Comparison of ENCODE assay signal across 19 mouse cellular contexts in the genomic region with DNA sequence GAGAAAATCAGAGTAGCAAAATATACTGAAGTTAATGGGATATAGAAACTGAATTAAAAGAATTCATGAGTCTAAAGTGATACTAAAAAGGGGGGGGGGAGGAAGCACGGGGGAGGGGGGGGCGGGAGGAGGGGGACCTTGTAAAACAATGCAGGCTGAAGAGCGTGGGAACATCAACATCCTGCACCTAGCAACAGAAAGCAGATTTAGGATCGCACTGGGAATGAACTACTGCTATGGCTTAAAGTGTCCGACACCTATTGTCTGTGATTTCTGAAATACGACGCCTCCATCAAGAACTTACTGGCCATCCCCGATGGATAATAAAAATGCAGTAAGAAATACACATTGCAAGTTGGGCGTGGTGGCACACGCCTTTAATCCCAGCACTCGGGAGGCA. TPM values are rescaled to one million over a fixed set of nuclear protein-coding genes. Genes with fewer than 3 reads are reported as not detected.
DNase-seq lines count a peak whose midpoint lies in the region; ATAC-seq and TF ChIP-seq lines count a peak whose summit lies in the region.
"Had no signal": no experiment of that assay in that cellular context is flagged by ENCODE, and none has a peak within 500 bp of the region (broad histone marks: within the 10 kb centered on the region; RNA-seq: fewer than 3 reads in every experiment).

No protein-coding gene starts in this region.

- H3K9me3 ChIP-seq in lung, embryonic 16.5 days (ENCODE audit: control insufficient read depth, low read length) = no peaks in the 10 kb centered on the region
- H3K9me3 ChIP-seq: embryonic facial prominence, embryonic 10.5 days; embryonic facial prominence, embryonic 12.5 days; forebrain, embryonic 13.5 days; forebrain, embryonic 15.5 days had no signal

- no peaks in the 10 kb centered on the region for H3K36me3 ChIP-seq in heart, adult 2 months (ENCODE audit: control insufficient read depth, insufficient read depth, low read length)
- no peaks in the 10 kb centered on the region for H3K36me3 ChIP-seq in lung, embryonic 16.5 days (ENCODE audit: control insufficient read depth, insufficient read depth, low read length)
- H3K36me3 ChIP-seq: embryonic facial prominence, embryonic 10.5 days; embryonic facial prominence, embryonic 12.5 days; forebrain, embryonic 15.5 days had no signal

- intact Hi-C loops in heart, adult 2 months (cut with DNase I) = no loop called here
- intact Hi-C loops in heart, postnatal 25 days (cut with DNase I) = no loop called here

- no peak for TF ChIP-seq POLR2A in heart, adult 2 months (IDR thresholded peaks at IDR 0.05; ENCODE audit: insufficient read depth, low read depth, low read length)

- DNase-seq in heart, adult 2 months = no peak
- DNase-seq in heart, postnatal 25 days (ENCODE audit: low spot score) = no peak
- DNase-seq in lung, adult 18-20 months = no peak
- peak; percentile 42 for DNase-seq in lung, postnatal 36 days
- DNase-seq in lung, postnatal 10 days = no peak
- DNase-seq in urinary bladder, postnatal 25 days (ENCODE audit: low spot score) = no peak
- DNase-seq: adrenal gland, adult 2 months; adrenal gland, postnatal 10 days; adrenal gland, postnatal 25 days; cerebellum, adult 11-12 months; cerebellum, adult 2 months; cerebellum, adult 9-10 months; cerebellum, postnatal 10 days; cerebellum, postnatal 25 days had no signal

- no peak overlapping the region for H3K4me2 ChIP-seq in lung, embryonic 16.5 days (ENCODE audit: low read depth, low read length)
- H3K4me2 ChIP-seq: embryonic facial prominence, embryonic 12.5 days; forebrain, embryonic 13.5 days; forebrain, embryonic 15.5 days had no signal

- peak overlapping the region; percentile 65 for H3K27ac ChIP-seq in heart, adult 2 months
- H3K27ac ChIP-seq in lung, embryonic 16.5 days (ENCODE audit: low read length) = no peak overlapping the region
- H3K27ac ChIP-seq: embryonic facial prominence, embryonic 10.5 days; embryonic facial prominence, embryonic 12.5 days; forebrain, embryonic 13.5 days; forebrain, embryonic 15.5 days had no signal

- H3K9ac ChIP-seq in heart, adult 2 months (ENCODE audit: low read depth, low read length) = no peak overlapping the region
- no peak overlapping the region for H3K9ac ChIP-seq in lung, embryonic 16.5 days (ENCODE audit: low read length)
- H3K9ac ChIP-seq: embryonic facial prominence, embryonic 12.5 days; forebrain, embryonic 13.5 days; forebrain, embryonic 15.5 days had no signal

- TF ChIP-seq EP300 in heart, adult 2 months (IDR thresholded peaks at IDR 0.05; ENCODE audit: insufficient read depth, low read depth, low read length) = no peak

- ATAC-seq in lung, embryonic 16.5 days (ENCODE audit: low read depth) = 0 out of 2 replicates have a peak, but pooled peaks have one; percentile 39
- ATAC-seq: forebrain, embryonic 13.5 days; forebrain, embryonic 15.5 days had no signal

- 54% methylated on average over 11 of the region's 11 CpGs for WGBS in heart, adult 2 months
- WGBS in lung, embryonic 16.5 days = 71% methylated on average over 11 of the region's 11 CpGs

- H3K27me3 ChIP-seq in heart, adult 2 months (ENCODE audit: control insufficient read depth, insufficient read depth, low read length) = no peaks in the 10 kb centered on the region
- no peaks in the 10 kb centered on the region for H3K27me3 ChIP-seq in lung, embryonic 16.5 days (ENCODE audit: control insufficient read depth, insufficient read depth, low read depth, low read length)
- H3K27me3 ChIP-seq: forebrain, embryonic 13.5 days; forebrain, embryonic 15.5 days had no signal

- no peak for TF ChIP-seq CTCF in heart, adult 2 months (IDR thresholded peaks at IDR 0.05)

- H3K4me1 ChIP-seq in heart, adult 2 months (ENCODE audit: control insufficient read depth, insufficient read depth, low read length) = peaks cover 8% of the 10 kb centered on the region
- peaks cover 11% of the 10 kb centered on the region; the same call in 1 of the 2 replicates for H3K4me1 ChIP-seq in lung, embryonic 16.5 days (replicated peaks; ENCODE audit: control insufficient read depth, insufficient read depth, low read length)

- H3K79me2 ChIP-seq in heart, adult 2 months (replicated peaks; ENCODE audit: control insufficient read depth, insufficient read depth, low read length) = no peaks in the 10 kb centered on the region; the same call in 1 of the 2 replicates

- no peak overlapping the region for H3K4me3 ChIP-seq in heart, adult 2 months
- no peak overlapping the region for H3K4me3 ChIP-seq in lung, embryonic 16.5 days (ENCODE audit: low read length)
- H3K4me3 ChIP-seq: embryonic facial prominence, embryonic 10.5 days; embryonic facial prominence, embryonic 12.5 days; forebrain, embryonic 13.5 days; forebrain, embryonic 15.5 days had no signal

RNA-seq across cellular contexts. Expression of gene Glod4, which starts 59.8 kb away (rescaled TPM):
- total RNA-seq in heart, adult 2 months (2021) = 10 to 100 TPM; 34.2 to 41.5 TPM
- 12.0 and 26.7 TPM in 2 replicates for polyA plus RNA-seq in heart, adult 2 months (2012; rRNA removed)
- total RNA-seq in heart, postnatal 25 days (2021) = 10 to 100 TPM; 34.8 to 41.1 TPM
- polyA plus RNA-seq in lung, embryonic 16.5 days (2015; fragmentation: Nextera tagmentation; extraction: Ambion mirVana) = 122 and 126 TPM in 2 replicates

RNA-seq across cellular contexts. Expression of gene Mrm3, which starts 59.9 kb away (rescaled TPM):
- total RNA-seq in heart, adult 2 months (2021) = 10 to 100 TPM; 21.8 to 23.4 TPM
- 11.9 and 18.7 TPM in 2 replicates for polyA plus RNA-seq in heart, adult 2 months (2012; rRNA removed)
- total RNA-seq in heart, postnatal 25 days (2021) = 10 to 100 TPM; 23.1 to 25.0 TPM
- 18.6 and 22.1 TPM in 2 replicates for polyA plus RNA-seq in lung, embryonic 16.5 days (2015; fragmentation: Nextera tagmentation; extraction: Ambion mirVana)
